Mouse (Mus musculus) forebrain, embryonic 10.5 days (tissue): ENCODE data around the gene Trp53bp2. TPM values are rescaled to one million over a fixed set of nuclear protein-coding genes. Genes with fewer than 3 reads are reported as not detected.

Source experiments
- polyA plus RNA-seq: library from polyadenylated mRNA; unstranded; fragments of >200 nt; fragmentation: Nextera tagmentation; extraction: Ambion mirVana; gene quantifications from 2 replicates; pipeline ENCODE4 v1.2.1, GENCODE M21; 2016

The Trp53bp2 gene
- polyA plus RNA-seq, 1 experiment from 2014 or later = 23.8 TPM

Other genes with a start within 250 kb of the Trp53bp2 start
- not detected in 2 replicates for gene Vmn1r1, start 244.7 kb upstream of the Trp53bp2 start, polyA plus RNA-seq
- 64.3 and 69.1 TPM in 2 replicates for gene Degs1, start 126.4 kb upstream of the Trp53bp2 start, polyA plus RNA-seq
- gene Fbxo28, start 67.5 kb upstream of the Trp53bp2 start, polyA plus RNA-seq = 17.6 and 20.3 TPM in 2 replicates
- 71.5 and 71.8 TPM in 2 replicates for gene Capn2, start 108.4 kb downstream of the Trp53bp2 start, polyA plus RNA-seq
- gene Capn8, start 155.8 kb downstream of the Trp53bp2 start, polyA plus RNA-seq = not detected in 2 replicates